Mouse (Mus musculus): ENCODE data around the gene Ano6.

DNA sequence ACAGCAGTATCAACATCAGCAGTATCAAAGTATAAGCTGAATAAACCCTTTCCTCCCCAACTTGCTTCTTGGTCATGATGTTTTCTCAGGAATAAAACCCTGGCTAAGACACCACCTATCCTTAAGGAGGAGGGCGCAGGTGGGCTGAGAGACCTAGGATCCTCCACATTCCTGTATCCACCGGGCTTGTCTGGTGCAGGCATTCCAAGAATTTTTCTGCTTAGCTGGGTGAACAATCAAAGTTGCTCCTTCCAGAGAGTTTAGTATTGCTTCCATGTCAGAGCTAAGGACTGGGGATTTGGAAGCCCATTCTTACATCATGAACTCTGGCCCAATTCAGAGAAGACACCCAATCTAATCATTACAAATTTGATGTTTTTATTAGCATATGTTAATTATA, 53.8 kb downstream of the Ano6 start:
- no peak for TF ChIP-seq POLR2AphosphoS5 (IDR thresholded peaks at IDR 0.05; ENCODE audit: insufficient replicate concordance, low read depth, low read length)
- TF ChIP-seq CTCF (IDR thresholded peaks at IDR 0.05; ENCODE audit: low read depth, low read length), result no peak
- TF ChIP-seq GATA1 (IDR thresholded peaks at IDR 0.05; ENCODE audit: borderline replicate concordance, low read length), result no peak
- TF ChIP-seq GATA2 (IDR thresholded peaks at IDR 0.05; ENCODE audit: borderline replicate concordance, low read depth, low read length), result no peak
- TF ChIP-seq TAL1 (conservative IDR thresholded peaks at IDR 0.05; ENCODE audit: low read depth, low read length), result no peak
